Mouse (Mus musculus) lung, postnatal 25 days (tissue): Measurements from ENCODE around the gene Ramac.

Experiments used
- DNase-seq: peaks from one replicate; pipeline ENCODE4 v3.0.0; 2022; ENCODE audit warnings: low spot score

The Ramac gene

DNA sequence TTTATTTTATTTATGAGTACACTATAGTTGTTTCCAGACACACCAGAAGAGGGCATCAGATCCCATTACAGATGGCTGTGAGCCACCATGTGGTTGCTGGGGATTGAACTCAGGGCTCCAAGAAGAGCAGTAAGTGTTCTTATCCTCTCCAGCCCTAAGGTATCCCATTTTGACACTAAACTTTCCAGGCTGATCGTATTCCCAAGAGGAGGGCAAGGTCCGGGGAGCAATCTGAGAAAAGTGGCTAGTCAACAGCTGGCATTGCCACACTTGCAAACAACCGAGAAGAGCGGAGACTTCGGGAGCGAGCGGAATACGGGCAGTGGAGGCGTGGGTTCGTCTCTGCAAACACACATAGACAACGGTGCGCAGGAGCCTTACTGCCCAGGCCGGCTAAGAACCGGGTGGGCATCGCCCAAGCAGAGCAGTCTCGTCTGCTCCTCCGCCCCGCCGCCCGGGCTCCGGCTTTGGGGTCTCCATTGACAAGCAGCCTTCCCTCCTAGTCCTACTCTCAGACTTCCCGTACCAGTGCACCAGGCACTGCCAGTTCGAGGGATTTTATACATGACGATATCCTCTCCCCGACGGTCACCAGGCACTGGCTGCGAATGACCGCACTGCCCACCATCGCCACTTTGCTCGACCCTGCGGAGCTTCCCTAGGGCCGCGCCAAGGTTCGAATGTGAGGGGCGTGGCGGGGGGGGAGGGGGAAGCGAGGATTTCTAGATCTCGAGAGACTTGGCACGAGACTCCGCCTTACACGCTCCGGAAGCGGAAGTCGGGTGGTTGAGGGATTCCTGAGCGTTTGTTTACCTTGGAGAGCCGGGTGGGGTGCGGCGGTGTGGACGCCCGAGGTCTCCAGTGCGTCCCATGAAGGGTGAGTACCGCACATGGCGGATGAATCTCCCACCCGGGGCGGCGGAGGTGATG lies at the start of gene Ramac:
Gene Ramac, plus strand, starts transcription at position 746 of the 930 bp plus-strand sequence.
- DNase-seq, result peak; percentile 91

DNA sequence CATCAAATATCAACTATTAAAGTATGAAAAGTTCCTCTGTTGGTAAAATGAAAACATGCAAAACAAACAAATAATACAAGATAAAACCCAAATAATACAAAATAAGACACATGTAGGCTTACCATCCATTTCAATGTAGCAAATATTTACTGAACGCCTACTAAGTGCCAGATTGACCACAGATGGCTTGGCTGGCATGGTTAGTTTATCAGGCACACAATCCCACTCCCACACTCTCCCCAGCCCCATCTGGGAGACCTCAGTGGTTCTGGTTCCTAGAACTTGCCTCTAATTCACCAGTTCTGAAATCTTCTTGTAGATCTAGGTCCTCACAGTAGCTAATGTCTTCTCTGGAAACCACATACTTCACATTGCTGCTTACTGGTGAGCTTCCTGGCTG lies 44.1 kb upstream of the Ramac start:
- no peak for DNase-seq

DNA sequence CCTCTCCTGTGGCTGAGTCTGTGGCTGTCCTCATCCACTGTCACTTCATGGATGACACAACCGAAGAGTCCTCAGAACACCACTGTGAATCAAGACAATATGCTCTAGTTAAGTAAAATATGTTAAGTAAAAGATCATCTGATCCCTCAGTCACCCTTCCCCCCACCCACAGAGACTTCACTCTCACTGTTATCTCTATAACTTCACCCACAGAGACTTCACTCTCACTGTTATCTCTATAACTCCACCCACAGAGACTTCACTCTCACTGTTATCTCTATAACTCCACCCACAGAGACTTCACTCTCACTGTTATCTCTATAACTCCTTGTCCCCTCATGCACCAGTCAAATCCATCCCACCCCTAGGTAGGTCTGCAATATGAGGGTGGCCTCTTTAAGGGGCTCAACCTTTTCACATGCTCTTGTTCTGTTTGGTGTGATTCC lies 43.5 kb upstream of the Ramac start:
- no peak for DNase-seq

DNA sequence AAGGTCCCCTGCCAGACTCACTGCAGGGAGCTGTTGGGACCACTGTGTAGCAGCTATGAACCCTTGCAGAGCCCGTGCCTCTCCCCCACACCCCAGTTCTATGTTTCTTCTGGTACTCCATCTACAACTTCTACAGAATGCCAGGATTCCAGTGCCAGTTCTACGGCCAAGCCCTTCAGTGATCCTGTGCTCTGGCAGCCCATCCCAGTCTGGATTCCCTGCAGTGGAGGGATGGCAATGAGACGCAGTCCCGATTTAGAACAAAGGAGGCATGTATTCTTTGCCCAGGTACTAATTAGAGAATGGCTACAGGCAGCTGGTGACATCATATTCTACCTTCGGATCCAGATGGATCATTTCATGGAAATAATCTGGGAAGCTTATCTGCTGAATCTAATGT lies 41.5 kb upstream of the Ramac start:
- DNase-seq, result no peak

DNA sequence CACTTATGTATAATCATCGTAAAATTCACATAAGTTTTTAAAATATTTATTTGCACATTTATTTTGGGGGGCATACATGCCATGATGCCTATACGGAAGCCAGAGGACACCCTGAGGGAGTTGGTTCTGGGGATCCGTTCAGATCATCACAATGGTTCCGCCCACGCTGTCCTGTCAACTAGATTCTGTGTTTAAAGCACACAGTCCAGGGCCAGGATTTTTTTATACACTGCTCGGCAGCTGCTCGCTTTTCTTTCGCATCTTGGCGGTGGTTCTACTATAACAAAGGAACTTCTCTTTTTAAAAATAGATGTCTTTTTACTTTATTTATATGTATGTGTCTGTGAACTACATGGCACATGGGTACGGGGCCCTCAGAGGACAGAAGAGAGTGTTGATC lies 38.9 kb upstream of the Ramac start:
- no peak for DNase-seq

DNA sequence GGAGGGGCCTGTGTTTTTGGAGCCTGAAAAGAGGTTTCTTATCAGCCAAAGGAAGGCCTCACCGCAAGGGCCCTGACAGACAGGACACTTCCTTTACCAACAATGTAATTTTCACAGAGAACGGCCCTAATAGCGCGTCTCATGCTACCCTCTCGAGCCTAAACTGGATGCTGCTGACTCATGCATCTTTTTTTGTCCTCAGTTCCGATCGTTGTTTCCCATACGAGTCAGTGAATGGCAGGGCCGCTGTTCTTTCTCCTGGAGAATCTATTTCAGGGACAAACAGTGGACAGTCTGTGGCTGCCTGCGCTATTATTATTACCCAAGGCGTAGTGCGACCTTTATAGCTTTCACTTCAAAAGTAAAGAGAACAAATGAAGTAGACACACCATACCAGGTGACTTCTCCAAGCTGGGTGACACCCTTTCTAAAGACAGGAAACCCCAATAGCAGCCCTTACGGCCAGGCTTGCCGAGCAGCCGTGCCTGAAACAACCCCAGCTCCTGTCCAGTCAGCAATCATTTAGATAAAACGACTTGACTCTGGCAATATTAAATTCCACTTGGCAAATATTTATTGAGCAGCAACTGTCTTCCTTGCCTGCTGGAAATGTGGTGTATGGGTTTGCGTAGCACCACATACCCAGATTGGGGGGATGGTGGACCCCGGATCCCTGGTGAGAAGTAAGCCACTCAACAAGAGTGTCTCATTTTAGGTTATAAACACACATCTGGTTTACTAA lies 36.6 kb upstream of the Ramac start:
- DNase-seq, result no peak

DNA sequence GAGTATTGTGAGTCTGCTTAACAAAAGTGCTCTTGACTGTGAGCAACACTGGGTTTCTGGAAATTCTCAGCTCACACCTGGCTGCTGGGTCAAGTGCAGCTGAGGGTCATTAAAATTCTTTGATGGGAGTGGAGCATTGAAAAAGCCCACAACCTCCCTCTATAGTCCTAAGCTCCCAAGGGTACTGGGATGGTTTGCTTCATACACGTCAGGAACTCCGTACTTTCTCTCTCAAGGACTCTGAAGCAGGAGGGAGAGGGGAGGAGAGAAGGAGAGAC lies 36.1 kb upstream of the Ramac start:
- peak; percentile 48 for DNase-seq

DNA sequence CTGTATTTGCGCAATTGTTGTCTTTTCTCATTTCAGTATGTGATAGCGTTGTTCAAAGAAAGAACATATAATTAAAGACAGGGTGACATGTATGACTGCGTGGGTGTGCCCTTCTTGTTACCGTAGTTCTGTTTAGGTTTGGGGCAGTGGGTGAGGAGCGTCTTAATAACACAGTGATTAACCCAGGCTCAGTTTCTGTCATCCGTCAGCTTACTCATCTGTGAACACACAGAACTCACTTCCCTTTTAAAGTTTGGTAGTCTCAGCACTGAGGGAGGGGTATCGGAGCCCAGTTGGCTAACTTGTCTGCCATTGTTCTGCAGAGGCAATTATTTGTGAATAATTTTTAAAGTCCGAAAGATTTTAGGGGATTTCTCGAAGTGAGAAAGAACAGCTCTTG lies 35.0 kb upstream of the Ramac start:
- no peak for DNase-seq

DNA sequence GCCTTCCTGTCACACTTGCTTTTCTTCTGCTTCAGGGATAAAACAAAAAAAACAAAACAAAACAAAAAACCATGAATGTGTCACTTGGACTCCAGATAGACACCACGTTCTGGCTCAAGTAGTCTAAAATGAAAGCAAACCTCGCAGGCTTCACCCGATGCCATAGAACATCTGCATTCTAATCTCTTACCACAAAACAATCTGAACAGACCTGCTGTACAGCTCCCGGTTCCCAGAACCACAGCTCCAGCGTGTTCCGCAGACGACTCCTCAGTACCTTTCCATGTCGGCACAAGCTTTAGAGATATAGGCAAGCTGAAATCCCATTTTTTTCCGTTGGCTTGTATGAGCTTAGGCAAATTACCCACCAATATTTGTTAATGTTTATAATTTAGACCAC lies 32.9 kb upstream of the Ramac start:
- no peak for DNase-seq

DNA sequence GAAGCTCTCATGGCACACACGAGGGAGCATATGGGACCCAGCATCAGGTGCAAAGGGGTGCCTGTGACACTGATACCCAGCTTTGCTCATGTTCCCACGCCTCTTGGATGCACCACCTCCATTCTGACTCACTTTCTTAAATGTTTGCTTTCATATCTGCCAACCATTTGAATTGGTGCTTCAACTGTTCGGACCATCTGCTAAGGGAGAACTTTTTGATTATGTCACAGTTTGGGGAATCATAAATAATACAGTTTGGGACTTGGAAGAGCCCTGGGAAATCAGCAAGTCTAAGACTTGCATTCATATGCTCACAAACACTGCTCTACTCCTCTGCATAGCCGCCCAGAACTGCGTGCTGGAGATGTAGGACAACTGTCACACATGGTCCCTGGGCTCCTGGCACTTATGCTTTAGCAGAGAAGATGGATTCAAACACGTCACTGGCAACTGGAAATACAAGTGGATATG lies 31.5 kb upstream of the Ramac start:
- DNase-seq, result no peak

DNA sequence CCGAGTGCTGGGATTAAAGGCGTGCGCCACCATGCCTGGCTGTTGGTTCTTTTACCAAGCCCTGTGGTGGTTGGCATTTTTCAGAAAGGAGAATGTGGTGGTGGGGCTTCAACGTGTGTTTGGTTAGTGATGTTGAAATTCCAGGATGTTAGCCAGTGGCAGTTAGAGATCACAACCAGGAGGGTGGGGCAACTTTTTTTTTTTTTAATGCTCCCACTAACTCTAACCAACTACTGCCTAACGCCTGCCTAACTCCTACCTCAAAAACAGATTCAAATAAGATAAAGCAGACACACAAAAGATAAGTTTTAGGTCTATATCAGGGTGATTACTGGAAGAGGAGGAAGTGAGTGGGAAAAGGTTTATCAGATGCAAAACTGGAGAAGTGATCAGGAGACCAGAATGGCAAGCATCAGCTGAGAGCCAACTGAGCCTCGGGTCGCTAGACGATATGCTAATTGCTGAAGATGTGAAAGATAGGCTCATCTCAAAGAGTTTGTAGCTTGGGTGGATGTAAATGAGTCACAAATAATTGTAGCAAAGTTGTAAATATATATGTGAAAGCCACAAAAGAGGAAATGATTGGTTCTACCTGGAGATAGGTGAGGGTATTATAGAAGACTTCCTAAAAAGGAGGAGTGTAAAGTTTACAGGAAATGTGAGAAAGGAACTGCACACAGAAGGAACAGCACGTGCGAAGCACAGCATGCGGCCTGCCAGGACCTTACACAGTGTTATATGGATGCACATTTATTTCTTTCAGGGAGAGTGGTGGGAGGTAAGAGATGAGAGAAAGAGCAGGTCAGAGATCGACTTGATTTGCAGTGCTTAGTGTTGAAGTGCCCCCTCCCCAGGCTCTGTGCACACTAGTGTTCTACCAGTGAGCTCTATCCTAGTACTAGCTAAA lies 30.3 kb upstream of the Ramac start:
- DNase-seq, result no peak

DNA sequence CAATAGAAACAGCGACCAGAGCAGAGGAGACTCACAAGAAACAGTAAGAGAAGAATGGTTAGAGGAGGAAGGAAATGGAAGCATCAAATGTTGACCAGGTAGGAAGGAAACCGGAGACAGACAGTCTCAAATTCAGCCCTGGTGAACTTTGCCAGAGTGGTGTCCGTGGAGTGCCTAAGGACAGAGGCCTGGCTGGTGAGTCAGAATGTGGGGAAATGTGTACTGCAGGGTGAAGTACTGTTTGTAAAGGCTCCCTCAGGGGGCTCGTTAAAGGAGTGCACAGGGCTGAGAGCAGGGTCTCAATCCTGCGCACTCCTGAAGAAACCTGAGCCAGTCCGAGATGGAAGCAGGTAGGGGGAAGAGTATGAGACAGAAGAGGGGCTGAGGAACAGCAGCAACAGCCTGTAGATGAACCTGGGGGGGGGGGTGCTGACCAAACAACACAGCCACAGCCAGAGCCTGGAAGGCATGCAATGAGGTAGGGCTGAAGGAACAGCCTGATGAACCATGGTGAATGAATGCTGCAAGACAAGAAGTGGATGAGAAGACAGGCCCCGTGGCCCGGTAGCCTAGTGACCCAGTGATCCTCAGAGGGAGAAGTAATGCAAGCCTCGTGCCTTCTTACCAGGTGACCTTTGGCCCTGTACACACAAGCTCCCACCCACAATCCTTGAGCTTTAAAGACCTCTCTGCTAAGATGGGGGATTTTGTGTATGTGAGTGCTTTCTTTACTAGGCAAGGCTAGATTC lies 27.3 kb upstream of the Ramac start:
- no peak for DNase-seq

DNA sequence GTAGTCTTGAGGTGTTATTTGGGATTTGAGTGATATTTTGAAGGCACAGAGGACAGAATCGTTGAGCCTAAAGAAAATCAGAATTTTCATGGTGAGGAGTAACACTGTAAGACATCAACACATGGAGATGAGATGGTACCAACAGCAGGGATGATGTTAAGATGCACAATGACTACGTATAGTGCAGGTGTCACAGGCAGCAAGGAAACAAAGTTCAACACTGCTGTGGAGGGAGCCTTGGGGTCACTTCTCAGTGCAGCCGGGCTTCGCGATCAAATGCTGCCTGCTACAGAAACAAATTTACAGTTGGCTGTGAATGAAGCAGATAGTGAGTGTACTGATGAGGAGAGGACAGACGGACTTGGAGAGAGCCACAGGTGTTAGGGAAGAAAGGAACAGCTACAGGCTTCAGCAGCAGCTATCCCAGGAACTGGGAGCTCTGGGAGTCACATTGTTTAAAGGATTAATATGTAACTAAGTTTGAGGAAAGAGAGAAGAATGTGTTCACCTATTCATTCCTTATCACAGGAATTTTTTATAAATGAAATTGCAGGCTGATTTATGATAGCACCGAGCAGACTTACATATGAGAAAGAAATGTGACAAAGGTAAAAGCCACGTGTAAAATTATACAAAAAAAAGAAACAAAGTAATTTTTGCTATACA lies 23.9 kb upstream of the Ramac start:
- DNase-seq, result no peak

DNA sequence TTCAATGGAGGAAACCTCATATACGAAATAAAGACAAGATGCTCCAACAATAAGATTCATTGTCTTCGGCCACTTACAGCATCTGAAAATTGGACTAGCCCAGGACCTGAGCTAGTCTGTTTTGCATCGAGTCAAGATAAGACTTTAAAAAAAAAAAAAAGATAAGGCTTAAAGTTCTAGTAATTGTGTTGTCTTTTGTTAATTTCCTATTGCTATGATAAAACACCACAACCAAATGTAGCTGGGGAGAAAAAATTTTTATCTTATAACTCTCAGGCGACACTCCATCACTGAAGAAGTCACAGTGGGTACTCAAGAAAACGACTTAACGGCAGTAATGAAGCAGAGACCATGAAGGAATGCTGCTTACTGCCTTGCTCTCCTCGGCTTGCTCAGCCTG lies 22.7 kb upstream of the Ramac start:
- DNase-seq, result no peak

DNA sequence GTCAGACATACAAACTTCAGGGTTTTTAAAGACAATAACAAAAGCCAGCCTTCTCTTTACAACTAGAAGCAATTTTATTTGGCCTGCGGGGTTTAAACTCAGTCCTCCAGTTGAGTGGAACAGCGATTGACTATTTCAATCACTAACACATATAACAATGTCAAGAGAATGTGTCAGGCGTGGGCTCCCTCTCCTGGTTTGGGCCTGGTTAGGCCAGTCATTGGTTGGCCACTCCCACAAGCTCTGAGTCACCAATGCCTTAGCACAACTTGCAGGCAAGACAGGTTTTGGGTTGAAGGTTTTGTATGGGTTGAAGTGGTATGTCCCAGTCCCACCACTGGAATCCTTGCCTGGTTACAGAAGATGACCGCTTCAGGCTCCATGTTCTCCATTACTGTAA lies 18.6 kb upstream of the Ramac start:
- DNase-seq, result peak; percentile 46

DNA sequence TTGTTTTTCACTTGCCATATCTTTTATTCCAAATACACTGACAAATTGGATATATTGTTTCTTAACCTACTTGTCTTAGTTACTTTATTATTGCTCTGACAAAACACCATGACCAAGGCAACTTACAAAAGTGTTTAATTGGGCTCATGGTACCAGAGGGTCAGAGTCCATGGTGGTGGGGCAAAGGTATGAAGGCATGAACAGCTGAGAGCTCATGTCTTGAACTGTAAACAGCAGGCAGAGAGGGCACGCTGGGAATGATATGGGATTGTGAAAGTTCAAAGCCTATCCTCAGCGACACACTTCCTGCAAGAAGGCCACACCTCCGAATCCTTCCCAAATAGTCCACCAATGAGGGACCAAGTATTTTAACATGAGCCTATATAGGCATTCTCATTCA lies 14.8 kb upstream of the Ramac start:
- DNase-seq, result no peak

DNA sequence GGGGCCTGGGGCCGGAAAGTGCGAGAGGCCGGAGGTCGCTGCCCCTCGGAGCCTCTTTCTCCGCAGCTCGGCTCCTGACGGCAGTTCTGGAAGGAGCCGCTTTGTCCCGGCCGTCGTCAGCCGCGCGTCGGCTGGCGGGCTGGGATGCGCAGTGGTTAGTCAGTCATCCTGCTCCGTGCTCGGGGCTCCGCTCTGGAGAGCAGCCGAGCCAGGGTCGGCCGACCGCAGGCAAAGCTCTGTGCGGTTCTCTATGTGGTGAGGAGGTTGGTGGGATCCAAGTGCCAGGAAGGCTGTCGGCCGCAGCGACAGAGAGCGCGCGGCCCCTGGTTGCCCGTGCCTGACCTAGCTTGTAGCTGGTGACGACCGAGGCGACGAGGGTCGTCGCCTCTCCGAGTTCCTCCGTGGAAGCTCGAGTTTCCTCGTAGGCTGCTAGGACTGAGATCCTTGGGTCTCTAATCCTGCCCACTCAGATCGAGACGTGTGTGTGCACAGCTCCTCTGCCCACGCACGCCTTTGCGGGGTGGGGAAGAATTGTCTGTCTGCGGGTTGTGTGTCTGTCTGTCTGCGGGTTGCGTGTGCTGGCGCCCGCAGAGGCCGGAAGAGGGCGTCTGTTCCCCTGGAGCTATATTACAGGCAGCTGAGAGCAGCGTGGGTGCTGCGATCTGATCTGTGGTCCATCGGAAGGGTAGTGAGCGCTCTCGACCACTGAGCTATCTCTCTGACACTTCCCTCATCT lies 553 bp downstream of the Ramac start:
- DNase-seq, result peak; percentile 14

DNA sequence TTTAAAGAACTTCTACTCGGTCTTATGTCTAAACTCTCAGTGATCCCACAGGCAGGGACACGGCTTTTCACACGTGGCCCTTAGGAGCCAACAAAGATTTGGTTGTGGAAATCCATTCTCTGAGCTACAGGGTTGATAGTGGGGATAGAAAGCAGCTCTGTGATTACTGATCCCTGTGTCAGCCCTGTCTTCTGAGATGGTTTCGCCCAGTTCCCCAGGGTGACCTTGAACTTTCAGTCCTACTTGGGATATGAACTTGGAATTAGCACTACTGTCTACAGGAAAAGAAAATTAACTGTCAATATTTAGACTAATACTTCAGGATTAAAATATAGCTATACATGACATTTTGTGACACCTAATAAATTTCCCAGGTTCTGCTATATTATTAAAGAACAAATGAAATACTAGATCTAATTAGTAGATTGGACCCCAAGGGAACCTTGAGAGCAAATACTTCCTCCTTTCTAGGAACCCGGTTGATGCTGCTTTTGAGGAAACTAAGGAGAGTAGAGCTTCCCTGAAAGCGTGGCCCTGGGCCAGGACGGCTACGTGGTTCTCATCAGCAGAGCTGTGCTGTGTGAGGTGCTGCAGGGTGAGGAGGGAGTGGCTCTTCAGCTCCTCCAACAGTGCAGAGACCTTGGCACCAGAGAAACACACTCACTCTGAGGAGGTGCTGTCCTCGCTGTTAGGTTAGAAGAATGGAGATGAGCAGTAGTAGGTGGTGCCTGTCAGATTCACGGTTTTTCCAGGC lies 10.2 kb downstream of the Ramac start:
- DNase-seq, result no peak

DNA sequence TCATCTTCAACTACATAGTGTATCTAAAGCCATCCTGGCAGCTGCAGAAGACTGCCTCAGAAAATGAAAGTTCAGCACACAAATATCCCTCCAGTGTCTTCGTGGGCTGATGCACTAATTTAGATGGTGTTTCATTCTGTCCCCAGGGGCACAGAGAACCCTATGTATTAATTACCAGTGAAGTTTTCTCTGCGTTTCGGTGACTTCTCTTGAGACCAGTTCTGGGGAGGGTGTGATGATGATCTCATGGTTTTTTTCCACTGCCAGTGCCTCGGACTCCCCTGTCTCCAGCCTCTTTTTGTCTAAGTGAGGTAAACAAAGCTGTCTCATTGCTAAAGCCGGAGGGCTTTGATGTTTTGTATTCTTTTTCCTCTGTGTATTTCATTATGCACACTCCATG lies 12.6 kb downstream of the Ramac start:
- no peak for DNase-seq
